Mouse (Mus musculus) embryonic facial prominence, embryonic 12.5 days (tissue): ENCODE data around the gene Siah1b. TPM values are rescaled to one million over a fixed set of nuclear protein-coding genes. Genes with fewer than 3 reads are reported as not detected.
A peak's percentile ranks its signal among the peaks of the same experiment; 100 is the strongest.

Source experiments
- ATAC-seq: fragments of 200-750 bp; cut with Nextera tagmentation; 2 replicates; pipeline ENCODE4 v1.8.0; 2017; ENCODE audit not compliant: insufficient number of reproducible peaks, insufficient read depth, low FRiP score, low TSS enrichment
- H3K27ac ChIP-seq: fragments of 300-500 bp; sonication (generic); 2 replicates; pipeline ENCODE4 v1.5.1; 2016; ENCODE audit warnings: mild to moderate bottlenecking
- H3K27me3 ChIP-seq: fragments of 300-500 bp; sonication (generic); 2 replicates; pipeline ENCODE4 v1.6.1; 2016; ENCODE audit warnings: mild to moderate bottlenecking, moderate library complexity
- H3K36me3 ChIP-seq: fragments of 300-500 bp; sonication (generic); 2 replicates; pipeline ENCODE4 v1.6.1; 2016; ENCODE audit warnings: mild to moderate bottlenecking
- H3K4me1 ChIP-seq: fragments of 300-500 bp; sonication (generic); 2 replicates; pipeline ENCODE4 v1.6.1; 2016
- H3K4me2 ChIP-seq: fragments of 300-500 bp; sonication (generic); replicated peaks from 2 replicates; pipeline ENCODE4 v1.6.1; 2016; ENCODE audit warnings: mild to moderate bottlenecking, moderate library complexity
- H3K4me3 ChIP-seq: fragments of 300-500 bp; sonication (generic); 2 replicates; pipeline ENCODE4 v1.5.1; 2016; ENCODE audit warnings: mild to moderate bottlenecking
- H3K9ac ChIP-seq: fragments of 300-500 bp; sonication (generic); 2 replicates; pipeline ENCODE4 v1.6.1; 2016; ENCODE audit warnings: mild to moderate bottlenecking, moderate library complexity
- H3K9me3 ChIP-seq: fragments of 300-500 bp; sonication (generic); 2 replicates; pipeline ENCODE4 v1.6.1; 2016; ENCODE audit warnings: mild to moderate bottlenecking, moderate library complexity
- WGBS: fragments of 180-500 bp; shearing (Covaris S2); methylation state at CpG from one replicate; pipeline ENCODE4 v1.1.7; 2016; 5-methylcytosine and 5-hydroxymethylcytosine counted together
- polyA plus RNA-seq: library from polyadenylated mRNA; unstranded; fragments of >200 nt; fragmentation: Nextera tagmentation; extraction: Ambion mirVana; gene quantifications from 2 replicates; pipeline ENCODE4 v1.2.1, GENCODE M21; 2016

Gene Siah1b
- polyA plus RNA-seq, 1 experiment from 2014 or later = 38.1 TPM

DNA sequence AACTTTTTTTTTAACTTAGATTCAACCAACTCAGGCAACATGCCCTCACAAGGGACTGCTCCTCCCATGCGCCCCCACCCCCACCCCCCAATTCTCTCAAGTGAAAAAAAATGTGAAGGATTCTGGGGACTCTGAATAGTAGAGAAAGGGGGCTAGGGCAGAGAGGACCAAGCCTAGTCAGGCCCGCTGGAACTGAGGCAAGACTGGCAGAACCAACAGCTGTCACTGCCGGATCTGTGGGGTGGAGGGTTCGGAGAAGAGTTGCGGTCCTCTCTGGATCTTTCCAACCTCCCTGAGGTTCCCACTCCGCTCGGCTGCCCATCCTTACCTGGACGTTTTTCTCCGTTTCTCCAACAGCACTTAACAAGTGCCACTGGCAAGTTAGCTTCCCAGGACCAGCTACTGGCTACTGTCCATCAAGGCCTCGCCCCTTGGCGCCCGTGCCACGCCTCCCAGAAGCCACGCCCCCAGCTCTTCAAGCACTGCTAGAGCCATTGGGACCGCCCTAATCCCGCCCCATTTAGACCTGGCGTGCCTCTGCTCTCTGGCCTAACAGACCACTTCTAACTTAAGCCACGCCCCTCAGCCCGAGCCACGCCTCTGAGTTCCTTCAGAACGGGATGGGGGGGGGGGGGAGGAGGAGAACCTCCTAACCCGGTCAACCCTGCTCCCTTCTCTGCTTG is 48.5 kb downstream of the Siah1b start, which contains the start of gene Car5b:
Car5b (minus strand) TSS at position 391 of the 683 bp plus-strand sequence.
- Histone ChIP-seq H3K36me3 (no peaks in the 10 kb centered on the region), H3K9me3 (no peaks in the 10 kb centered on the region), H3K27ac (no peak within 1 kb of the TSS), H3K27me3 (0 out of 2 replicates have a peak, but pooled peaks cover 4% of the 10 kb centered on the region), H3K9ac (peak within 1 kb of the TSS; percentile 10; the same call in 1 of the 2 replicates), H3K4me3 (peak within 1 kb of the TSS; percentile 36), H3K4me2 (peak within 1 kb of the TSS; percentile 49), H3K4me1 (no peaks in the 10 kb centered on the region)
- ATAC-seq = peak; percentile 96
- WGBS = 24% methylated on average over 21 of the region's 22 CpGs

Other genes with a start within 250 kb of the Siah1b start
- gene Ap1s2, start 167.5 kb downstream of the Siah1b start, polyA plus RNA-seq = 23.2 and 23.3 TPM in 2 replicates
- gene Zrsr2, start 117.8 kb downstream of the Siah1b start, polyA plus RNA-seq = 82.9 and 86.8 TPM in 2 replicates
- 0.69 and 0.73 TPM in 2 replicates for gene Car5b, start 48.5 kb downstream of the Siah1b start, polyA plus RNA-seq
- gene Cltrn, start 12.3 kb upstream of the Siah1b start, polyA plus RNA-seq = 0.20 and 0.24 TPM in 2 replicates
- 0.09 and 0.25 TPM in 2 replicates for gene Ace2, start 62.8 kb upstream of the Siah1b start, polyA plus RNA-seq
- 0.32 and 0.47 TPM in 2 replicates for gene Bmx, start 181.7 kb upstream of the Siah1b start, polyA plus RNA-seq
- gene Pir, start 192.9 kb upstream of the Siah1b start, polyA plus RNA-seq = 5.5 and 6.6 TPM in 2 replicates